Mouse (Mus musculus) liver, adult (tissue): ENCODE measurements around the gene Pdk1.

ENCODE experiments used
- GATA4 ChIP-seq: IDR thresholded peaks from 2 replicates; pipeline ENCODE4 v1.6.1; 2014; ENCODE audit warnings: mild to moderate bottlenecking, low read length; ENCODE audit not compliant: insufficient replicate concordance

The Pdk1 gene

GRCm38 (mm10) chr2:71867019-71867418 is 6.0 kb upstream of the Pdk1 start:
- TF ChIP-seq GATA4, result no peak

DNA sequence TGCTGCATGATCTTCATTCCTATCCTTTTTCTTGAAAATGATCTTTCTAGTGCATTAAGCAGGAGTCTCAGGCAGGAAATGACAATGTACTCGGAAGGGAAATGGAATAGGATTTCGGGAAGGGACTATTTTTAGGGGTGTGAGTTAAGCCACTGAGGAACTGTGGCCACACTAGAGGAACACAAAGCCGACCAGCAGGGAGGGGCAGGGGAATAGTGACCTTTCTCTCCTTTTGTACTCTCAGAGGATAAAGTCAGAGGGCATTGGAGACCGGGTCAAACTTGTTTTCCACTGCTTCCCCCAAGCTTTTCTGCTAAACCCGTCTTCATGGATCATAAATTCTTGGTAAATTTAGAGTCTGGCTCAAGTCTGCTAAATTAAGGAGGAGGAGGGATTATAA is 5.5 kb upstream of the Pdk1 start:
- TF ChIP-seq GATA4, result peak; percentile 12; the same call in 1 of the 2 replicates

GRCm38 (mm10) chr2:71868256-71868655 is 4.8 kb upstream of the Pdk1 start:
- TF ChIP-seq GATA4, result no peak

- TF ChIP-seq GATA4, result no peak
Observed at GRCm38 (mm10) chr2:71872141-71872540, 883 bp upstream of the Pdk1 start.

DNA sequence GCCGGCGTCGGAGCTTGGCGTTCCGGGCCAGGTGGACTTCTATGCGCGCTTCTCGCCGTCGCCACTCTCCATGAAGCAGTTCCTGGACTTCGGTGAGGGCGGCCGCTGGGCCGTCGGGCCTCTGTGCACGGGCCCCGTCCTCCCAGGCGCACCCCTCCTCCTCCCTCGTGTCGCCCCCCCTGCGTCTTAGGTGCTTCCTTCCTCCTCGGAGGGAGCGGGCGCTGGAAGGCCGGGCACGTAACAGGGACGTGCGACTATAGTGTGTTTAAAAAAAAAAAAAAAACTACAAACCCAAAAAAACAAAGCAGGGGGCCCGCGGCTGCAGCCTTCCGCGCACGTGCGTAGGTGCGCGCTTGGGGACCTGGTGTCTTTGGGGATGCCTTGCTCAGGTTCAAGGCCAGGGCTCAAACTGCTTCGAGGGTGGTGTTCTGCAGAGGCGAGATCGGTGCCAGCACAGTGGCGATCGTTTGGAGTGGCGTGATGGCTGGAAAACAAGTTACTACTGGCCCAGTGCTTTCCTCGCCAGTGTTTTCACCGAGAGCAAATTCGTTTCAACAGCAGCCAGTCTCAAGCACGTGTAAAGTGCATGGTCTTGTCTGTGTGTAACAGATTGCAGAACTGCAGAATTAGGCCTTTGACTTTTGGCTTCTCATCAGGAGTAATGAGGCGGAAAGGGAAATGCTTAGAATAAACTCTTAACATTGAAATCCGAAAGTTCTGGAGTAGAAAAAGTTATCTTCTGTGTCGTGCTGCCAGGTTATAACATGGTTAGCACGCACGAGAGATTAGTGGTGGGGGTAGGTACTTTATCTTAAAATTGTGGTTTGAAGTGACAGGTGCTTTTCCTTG is 674 bp downstream of the Pdk1 start:
- no peak for TF ChIP-seq GATA4

GRCm38 (mm10) chr2:71874422-71874821 is 1.4 kb downstream of the Pdk1 start:
- no peak for TF ChIP-seq GATA4

GRCm38 (mm10) chr2:71874836-71875235 is 1.8 kb downstream of the Pdk1 start:
- no peak for TF ChIP-seq GATA4

DNA sequence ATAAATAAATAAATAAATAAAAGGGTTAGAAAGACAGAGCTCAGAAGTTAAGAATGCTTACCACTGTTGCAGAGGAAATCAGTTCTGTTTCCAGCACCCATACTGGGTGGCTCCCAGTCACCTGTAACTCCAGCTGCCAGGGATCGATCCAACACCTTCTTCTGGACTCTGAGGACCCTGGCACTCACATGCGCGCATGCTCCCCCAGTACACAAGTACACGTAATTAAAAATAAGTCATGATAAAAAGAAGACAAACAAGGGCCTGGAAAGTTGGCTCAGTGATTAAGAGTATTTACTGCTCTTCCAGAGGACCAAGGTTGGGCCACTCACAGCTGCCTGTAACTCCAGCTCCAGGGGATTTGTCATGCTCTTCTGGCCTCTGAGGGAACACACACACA is 4.8 kb downstream of the Pdk1 start:
- no peak for TF ChIP-seq GATA4

GRCm38 (mm10) chr2:71878441-71878840 is 5.4 kb downstream of the Pdk1 start:
- TF ChIP-seq GATA4, result no peak

- TF ChIP-seq GATA4, result no peak
Observed at GRCm38 (mm10) chr2:71878943-71879342, 5.9 kb downstream of the Pdk1 start.

DNA sequence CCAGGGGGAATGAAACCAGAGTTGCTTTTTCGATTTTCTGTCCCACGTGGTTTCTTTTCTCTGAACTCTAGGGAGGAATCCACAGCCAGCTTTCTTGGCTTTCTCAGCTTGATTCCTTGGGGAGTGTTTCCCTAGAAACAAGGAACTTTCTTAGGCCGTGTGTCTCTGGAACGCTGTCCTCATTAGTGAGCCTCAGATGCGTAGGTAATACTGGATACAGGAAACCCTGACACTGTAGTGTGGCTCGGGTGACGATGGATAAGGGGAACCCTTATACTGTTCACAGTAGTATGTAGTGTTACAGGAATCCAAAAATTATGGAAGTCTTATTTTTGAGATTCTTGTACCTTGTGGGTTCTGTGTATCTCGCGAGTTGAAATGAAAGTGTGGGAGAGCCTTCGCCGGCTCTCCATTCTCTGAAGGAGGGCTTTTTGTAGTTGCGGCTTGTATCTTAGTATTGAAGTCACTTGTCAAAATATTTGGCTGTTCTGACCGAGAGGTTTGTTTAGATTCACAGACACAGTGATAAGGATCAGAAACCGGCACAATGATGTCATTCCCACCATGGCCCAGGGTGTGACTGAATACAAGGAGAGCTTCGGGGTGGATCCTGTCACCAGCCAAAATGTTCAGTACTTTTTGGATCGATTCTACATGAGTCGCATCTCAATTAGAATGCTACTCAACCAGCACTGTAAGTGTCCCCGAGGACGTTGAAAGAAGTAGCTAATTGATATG is 10.1 kb downstream of the Pdk1 start:
- no peak for TF ChIP-seq GATA4

GRCm38 (mm10) chr2:71887269-71887668 is 14.2 kb downstream of the Pdk1 start:
- no peak for TF ChIP-seq GATA4

- no peak for TF ChIP-seq GATA4
Observed at GRCm38 (mm10) chr2:71888437-71888836, 15.4 kb downstream of the Pdk1 start.

GRCm38 (mm10) chr2:71891536-71891935 is 18.5 kb downstream of the Pdk1 start:
- TF ChIP-seq GATA4, result no peak

DNA sequence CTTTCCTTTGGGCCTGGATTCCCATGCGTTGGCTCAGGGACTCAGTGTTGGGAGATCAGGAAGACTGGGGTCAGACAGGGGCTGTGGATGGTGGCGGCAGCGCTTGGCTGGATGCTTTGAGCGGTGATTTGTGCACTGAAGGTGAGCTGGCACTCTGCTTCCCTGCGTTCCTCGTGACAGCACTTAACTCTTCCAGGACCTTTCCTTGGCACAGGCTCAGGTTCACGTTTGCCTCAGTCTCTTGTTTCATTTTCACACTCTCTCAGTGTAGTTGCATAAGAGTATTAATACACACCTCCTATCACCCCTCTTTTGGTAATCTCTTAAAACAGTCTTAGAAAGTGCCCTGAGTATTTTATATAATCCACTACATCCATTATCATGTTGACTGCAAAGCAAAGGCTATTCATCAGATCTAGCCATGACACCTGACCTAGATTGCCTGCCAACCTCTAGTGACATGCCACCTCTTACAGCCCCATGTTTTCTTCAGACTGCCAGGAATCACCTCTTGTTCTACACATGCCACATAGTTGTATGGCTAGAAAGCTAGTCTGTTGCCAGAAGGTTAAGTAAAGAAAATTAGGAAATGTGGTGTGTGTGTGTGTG is 19.8 kb downstream of the Pdk1 start:
- TF ChIP-seq GATA4, result no peak
